Mouse (Mus musculus) liver, embryonic 14.5 days (tissue): ENCODE measurements around the gene Alox12b.

Source experiments
- CTCF ChIP-seq: IDR thresholded peaks from 2 replicates; pipeline ENCODE4 v1.5.1; 2016; ENCODE audit warnings: antibody characterized with exemption, low read depth, control low read depth
- EP300 ChIP-seq: IDR thresholded peaks from 2 replicates; pipeline ENCODE4 v1.6.1; 2016; ENCODE audit warnings: antibody characterized with exemption, low read depth

DNA sequence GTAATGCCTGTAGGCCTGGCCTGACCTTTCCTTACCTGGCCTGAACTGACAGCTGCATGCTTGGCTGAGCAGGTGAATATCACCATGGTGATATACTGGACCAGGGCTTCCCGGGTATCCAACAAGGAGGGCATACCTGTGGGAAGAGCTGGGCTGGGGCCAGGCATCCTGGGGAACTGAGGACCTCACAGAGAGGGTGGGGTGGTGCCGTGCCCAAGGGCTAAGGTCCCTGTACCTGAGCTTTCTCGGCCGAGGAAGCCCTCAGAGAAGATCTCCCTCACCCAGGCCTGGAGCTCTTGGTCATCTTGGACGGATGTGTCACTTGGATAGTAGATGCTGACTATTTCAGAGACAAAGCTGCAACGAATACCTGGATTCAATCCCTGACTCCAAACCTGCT is 29.1 kb downstream of the Alox12b start:
- TF ChIP-seq CTCF = no peak
- TF ChIP-seq EP300 = no peak
